Mouse (Mus musculus) kidney, embryonic 16.5 days (tissue): ENCODE data around the gene Gm20390. TPM values are rescaled to one million over a fixed set of nuclear protein-coding genes. Genes with fewer than 3 reads are reported as not detected.

Experiments
- ATAC-seq: fragments of 200-750 bp; cut with Nextera tagmentation; 2 replicates; pipeline ENCODE4 v1.8.0; 2017; ENCODE audit warnings: moderate TSS enrichment; ENCODE audit not compliant: low FRiP score, low TSS enrichment
- H3K27ac ChIP-seq: fragments of 300-500 bp; sonication (generic); 2 replicates; pipeline ENCODE4 v1.5.1; 2014; ENCODE audit warnings: low read length
- H3K27me3 ChIP-seq: fragments of 300-500 bp; sonication (generic); 2 replicates; pipeline ENCODE4 v1.6.1; 2014; ENCODE audit warnings: low read length, control low read depth, mixed read lengths; ENCODE audit not compliant: insufficient read depth
- H3K36me3 ChIP-seq: fragments of 300-500 bp; sonication (generic); 2 replicates; pipeline ENCODE4 v1.6.1; 2014; ENCODE audit warnings: low read length, control low read depth, mixed read lengths; ENCODE audit not compliant: insufficient read depth
- H3K4me1 ChIP-seq: fragments of 300-500 bp; sonication (generic); 2 replicates; pipeline ENCODE4 v1.6.1; 2014; ENCODE audit warnings: low read length, control low read depth, mixed read lengths; ENCODE audit not compliant: insufficient read depth
- H3K4me2 ChIP-seq: fragments of 300-500 bp; sonication (generic); replicated peaks from 2 replicates; pipeline ENCODE4 v1.6.1; 2014; ENCODE audit warnings: low read depth, low read length
- H3K4me3 ChIP-seq: fragments of 300-500 bp; sonication (generic); 2 replicates; pipeline ENCODE4 v1.5.1; 2014; ENCODE audit warnings: mild to moderate bottlenecking, low read length
- H3K9ac ChIP-seq: fragments of 300-500 bp; sonication (generic); replicated peaks from 2 replicates; pipeline ENCODE4 v1.6.1; 2014; ENCODE audit warnings: low read length
- H3K9me3 ChIP-seq: fragments of 300-500 bp; sonication (generic); 2 replicates; pipeline ENCODE4 v1.6.1; 2016; ENCODE audit warnings: low read length, control low read depth
- WGBS: fragments of 180-500 bp; shearing (Covaris S2); extraction: QIAGEN DNeasy Blood & Tissue Kit; methylation state at CpG from one replicate; pipeline ENCODE4 v1.1.7; 2014; 5-methylcytosine and 5-hydroxymethylcytosine counted together
- polyA plus RNA-seq: library from polyadenylated mRNA; unstranded; fragments of >200 nt; fragmentation: Nextera tagmentation; extraction: Ambion mirVana; gene quantifications from 2 replicates; pipeline ENCODE4 v1.2.1, GENCODE M21; 2015

Gm20390 gene
- 404 and 448 TPM in 2 replicates for polyA plus RNA-seq

- peak; percentile 98 for ATAC-seq
- Histone ChIP-seq H3K9me3 (no peaks in the 10 kb centered on the region), H3K4me3 (peak within 1 kb of the TSS; percentile 68), H3K27ac (peak within 1 kb of the TSS; percentile 70), H3K4me1 (peaks cover 8% of the 10 kb centered on the region), H3K36me3 (peaks cover 25% of the 10 kb centered on the region), H3K4me2 (peak within 1 kb of the TSS; percentile 54), H3K9ac (peak within 1 kb of the TSS; percentile 75), H3K27me3 (no peaks in the 10 kb centered on the region)
- WGBS: under 1% methylated on average over 40 of the region's 40 CpGs
Measured at GRCm38 (mm10) chr11:93968005-93968847, at the start of gene Gm20390, which contains the start of gene Nme1. Gm20390 (minus strand) TSS chr11:93968293. Nme1 (minus strand) TSS chr11:93968521.

GRCm38 (mm10) chr11:94003346-94003745 is 35.3 kb upstream of the Gm20390 start:
- 91% methylated on average over 2 of the region's 2 CpGs for WGBS
- Histone ChIP-seq H3K36me3 (no peaks in the 10 kb centered on the region), H3K27ac (no peak overlapping the region), H3K4me2 (no peak overlapping the region), H3K4me3 (no peak overlapping the region), H3K9ac (no peak overlapping the region), H3K27me3 (no peaks in the 10 kb centered on the region), H3K4me1 (peaks cover 3% of the 10 kb centered on the region; the same call in 1 of the 2 replicates), H3K9me3 (no peaks in the 10 kb centered on the region)
- no peak for ATAC-seq

GRCm38 (mm10) chr11:93999276-93999675 is 31.2 kb upstream of the Gm20390 start:
- H3K27me3 ChIP-seq: no peaks in the 10 kb centered on the region
- H3K4me3 ChIP-seq: no peak overlapping the region
- no peaks in the 10 kb centered on the region for H3K36me3 ChIP-seq
- no peak for ATAC-seq
- no peak overlapping the region for H3K27ac ChIP-seq
- H3K4me2 ChIP-seq: no peak overlapping the region
- H3K9ac ChIP-seq: no peak overlapping the region
- peaks cover 26% of the 10 kb centered on the region for H3K4me1 ChIP-seq
- H3K9me3 ChIP-seq: no peaks in the 10 kb centered on the region

GRCm38 (mm10) chr11:93997141-93997775 is 29.2 kb upstream of the Gm20390 start:
- no peak for ATAC-seq
- Histone ChIP-seq H3K36me3 (no peaks in the 10 kb centered on the region), H3K4me1 (peaks cover 26% of the 10 kb centered on the region), H3K27me3 (no peaks in the 10 kb centered on the region), H3K9me3 (no peaks in the 10 kb centered on the region), H3K4me2 (peak overlapping the region; percentile 94), H3K27ac (peak overlapping the region; percentile 98), H3K9ac (peak overlapping the region; percentile 96), H3K4me3 (peak overlapping the region; percentile 96)
- WGBS: 27% methylated on average over 13 of the region's 13 CpGs

- H3K4me1 ChIP-seq: peaks cover 26% of the 10 kb centered on the region
- H3K36me3 ChIP-seq: no peaks in the 10 kb centered on the region
- H3K9ac ChIP-seq: peak overlapping the region; percentile 96
- under 1% methylated on average over 58 of the region's 58 CpGs for WGBS
- peak overlapping the region; percentile 98 for H3K27ac ChIP-seq
- peak; percentile 55 for ATAC-seq
- H3K4me3 ChIP-seq: peak overlapping the region; percentile 96
- no peaks in the 10 kb centered on the region for H3K9me3 ChIP-seq
- no peaks in the 10 kb centered on the region for H3K27me3 ChIP-seq
- peak overlapping the region; percentile 94 for H3K4me2 ChIP-seq
Measured at GRCm38 (mm10) chr11:93996306-93997140, 28.4 kb upstream of the Gm20390 start.

GRCm38 (mm10) chr11:93995720-93996305 is 27.7 kb upstream of the Gm20390 start, which contains the start of gene Spag9:
Spag9 (plus strand) TSS chr11:93996091.
- WGBS: under 1% methylated on average over 52 of the region's 70 CpGs
- peak within 1 kb of the TSS; percentile 99 for H3K27ac ChIP-seq
- H3K4me1 ChIP-seq: peaks cover 26% of the 10 kb centered on the region
- peak within 1 kb of the TSS; percentile 96 for H3K4me3 ChIP-seq
- H3K36me3 ChIP-seq: no peaks in the 10 kb centered on the region
- H3K9me3 ChIP-seq: no peaks in the 10 kb centered on the region
- ATAC-seq: peak; percentile 95
- no peaks in the 10 kb centered on the region for H3K27me3 ChIP-seq
- H3K4me2 ChIP-seq: peak within 1 kb of the TSS; percentile 94
- H3K9ac ChIP-seq: peak within 1 kb of the TSS; percentile 96

- H3K4me2 ChIP-seq: peak overlapping the region; percentile 94
- H3K9me3 ChIP-seq: no peaks in the 10 kb centered on the region
- peak overlapping the region; percentile 99 for H3K27ac ChIP-seq
- H3K4me1 ChIP-seq: peaks cover 26% of the 10 kb centered on the region
- peak overlapping the region; percentile 96 for H3K4me3 ChIP-seq
- no peaks in the 10 kb centered on the region for H3K27me3 ChIP-seq
- 4% methylated on average over 15 of the region's 15 CpGs for WGBS
- ATAC-seq: peak; percentile 65
- H3K36me3 ChIP-seq: no peaks in the 10 kb centered on the region
- peak overlapping the region; percentile 85 for H3K9ac ChIP-seq
Measured at GRCm38 (mm10) chr11:93995111-93995719, 27.1 kb upstream of the Gm20390 start.

- WGBS: 53% methylated on average over 5 of the region's 5 CpGs
- Histone ChIP-seq H3K4me2 (peak overlapping the region; percentile 94), H3K27ac (peak overlapping the region; percentile 99), H3K9me3 (no peaks in the 10 kb centered on the region), H3K4me3 (peak overlapping the region; percentile 96), H3K4me1 (peaks cover 26% of the 10 kb centered on the region), H3K36me3 (no peaks in the 10 kb centered on the region), H3K27me3 (no peaks in the 10 kb centered on the region), H3K9ac (peak overlapping the region; percentile 85)
- ATAC-seq: no peak
Measured at GRCm38 (mm10) chr11:93994531-93994930, 26.4 kb upstream of the Gm20390 start.
